Mouse (Mus musculus) spleen, adult 2 months (tissue): Measurements from ENCODE around the gene Gsdme.

ENCODE experiments used
- CTCF ChIP-seq: fragments of 200-500 bp; IDR thresholded peaks from 2 replicates; pipeline ENCODE4 v1.5.1; 2011; ENCODE audit warnings: mild to moderate bottlenecking, inconsistent platforms; ENCODE audit not compliant: insufficient read depth, insufficient read length, insufficient replicate concordance; ENCODE audit errors: extremely low read depth
- POLR2A ChIP-seq: fragments of 200-500 bp; IDR thresholded peaks from 2 replicates; pipeline ENCODE4 v1.6.1; 2011; ENCODE audit warnings: low read depth, low read length, inconsistent platforms

- TF ChIP-seq POLR2A: no peak
- TF ChIP-seq CTCF: no peak
Measured at GRCm38 (mm10) chr6:50286881-50287280, 23.2 kb upstream of the Gsdme start.
